Mouse (Mus musculus): ENCODE measurements around the gene Farp2.
"Not testable (repeated sequence)": the region's sequence is repeated elsewhere in the genome, so short reads cannot be mapped to it uniquely, and the experiment has no call there.

Gene Farp2

GRCm38 (mm10) chr1:93635091-93635579 is 123.3 kb downstream of the Farp2 start:
- DNase-seq (ENCODE audit: low spot score), result no peak

DNA sequence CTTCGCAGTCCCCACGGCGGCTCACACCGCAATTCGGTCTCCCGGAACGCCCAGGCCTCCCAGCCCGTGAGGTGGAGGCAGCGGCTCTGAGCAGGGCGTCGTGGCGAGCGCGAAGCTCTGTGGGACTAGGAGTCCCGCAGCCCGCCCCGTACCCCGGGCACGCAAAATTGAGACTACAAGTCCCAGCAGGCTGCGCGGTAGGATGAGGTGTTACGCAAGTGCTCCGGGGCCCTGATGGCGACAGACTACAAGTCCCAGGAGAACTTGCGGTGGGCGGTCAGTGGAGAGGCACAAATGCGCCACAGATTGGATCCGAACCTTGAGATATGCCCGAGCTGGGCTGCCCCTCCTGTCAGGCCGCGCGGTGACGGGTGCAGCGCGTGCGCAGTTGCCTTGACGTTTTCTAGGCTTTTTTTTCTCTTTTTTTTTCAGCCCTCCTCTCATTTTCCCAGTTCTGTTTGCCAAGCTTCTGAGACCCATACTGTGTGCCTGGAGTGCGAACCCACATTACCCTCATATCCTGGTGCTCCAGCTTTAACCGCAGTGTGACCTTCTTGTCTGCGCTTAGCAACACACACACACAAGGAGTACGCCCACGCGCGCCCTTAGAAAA is 123.8 kb downstream of the Farp2 start:
- DNase-seq (ENCODE audit: low spot score), result peak; percentile 99

DNA sequence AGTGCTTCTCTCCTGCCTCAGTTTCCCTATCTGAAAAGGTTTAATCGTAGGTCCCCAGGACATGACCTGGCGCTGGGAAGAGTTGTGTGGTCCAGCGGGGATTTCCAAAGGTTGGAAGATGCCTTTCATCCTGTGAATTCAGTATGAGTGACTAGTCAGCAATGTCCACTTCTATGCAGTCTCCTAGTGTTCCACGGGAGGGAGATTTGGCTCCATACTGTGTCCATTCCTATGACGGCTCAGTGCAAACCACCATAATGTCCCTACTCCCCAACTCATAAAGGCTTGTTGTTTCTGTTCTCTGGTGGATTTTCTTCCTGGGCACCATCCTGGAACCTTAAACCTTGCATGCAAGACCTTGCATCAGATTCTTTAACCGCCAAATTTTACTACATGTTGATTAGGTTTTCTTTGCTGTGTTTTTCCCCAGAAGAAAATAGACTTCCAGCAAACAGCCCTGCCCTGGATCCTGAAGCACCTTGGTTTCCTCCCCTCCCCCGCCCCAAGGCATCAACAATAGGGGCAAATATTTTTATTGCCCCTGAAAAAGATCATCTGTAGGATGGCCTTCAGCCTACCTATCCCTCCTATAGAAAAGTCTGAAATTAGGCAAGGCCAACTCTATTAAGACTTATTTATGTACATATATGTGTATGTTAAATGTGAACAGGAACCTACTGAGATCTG is 124.5 kb downstream of the Farp2 start:
- DNase-seq (ENCODE audit: low spot score), result no peak

DNA sequence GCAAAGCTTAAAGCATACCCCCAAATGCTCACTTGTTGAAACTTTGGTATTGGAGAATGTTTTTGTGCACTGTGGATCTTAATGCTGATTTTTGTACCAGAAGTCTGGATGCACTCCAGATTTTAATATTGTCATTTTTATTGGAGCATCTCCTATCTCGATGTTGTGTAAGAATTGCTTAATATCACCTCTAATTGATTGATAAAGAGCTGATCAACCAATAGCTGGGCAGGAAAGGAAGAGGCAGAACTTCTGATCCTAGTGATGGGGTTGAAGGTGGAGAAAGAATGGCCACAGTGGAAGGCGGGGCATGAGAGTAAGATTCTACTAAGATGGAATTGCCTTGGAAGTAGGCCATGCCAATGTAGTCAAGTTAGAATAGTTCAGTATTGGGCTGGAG is 130.1 kb downstream of the Farp2 start:
- no peak for DNase-seq (ENCODE audit: low spot score)

GRCm38 (mm10) chr1:93642692-93643091 is 130.8 kb downstream of the Farp2 start:
- DNase-seq (ENCODE audit: low spot score), result no peak

DNA sequence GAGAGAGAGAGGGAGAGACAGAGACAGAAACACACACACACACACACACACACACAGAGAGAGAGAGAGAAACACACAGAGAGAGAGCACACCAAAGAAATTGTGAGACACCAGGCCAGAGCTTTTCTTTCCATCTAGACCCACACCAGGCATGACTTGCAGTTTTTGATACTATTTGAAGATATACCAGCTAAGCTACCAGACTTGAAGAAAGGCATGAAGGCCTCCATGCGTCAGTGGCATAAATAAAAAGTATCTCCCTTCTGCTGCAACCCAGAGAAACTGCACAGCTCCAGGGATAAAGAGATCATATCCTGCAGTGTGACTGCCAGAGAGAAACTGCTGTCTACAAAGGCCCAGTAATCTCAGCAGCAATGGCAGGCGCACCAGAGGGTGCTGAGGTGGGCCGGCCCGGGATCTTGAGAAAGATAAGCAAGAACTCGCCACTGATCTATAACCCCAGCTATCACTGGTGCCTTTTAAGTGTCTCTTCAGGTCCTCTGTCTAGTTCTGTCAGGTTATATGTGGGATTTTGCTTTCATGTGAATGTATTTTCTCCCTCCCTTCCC is 137.8 kb downstream of the Farp2 start:
- no peak for DNase-seq (ENCODE audit: low spot score)

DNA sequence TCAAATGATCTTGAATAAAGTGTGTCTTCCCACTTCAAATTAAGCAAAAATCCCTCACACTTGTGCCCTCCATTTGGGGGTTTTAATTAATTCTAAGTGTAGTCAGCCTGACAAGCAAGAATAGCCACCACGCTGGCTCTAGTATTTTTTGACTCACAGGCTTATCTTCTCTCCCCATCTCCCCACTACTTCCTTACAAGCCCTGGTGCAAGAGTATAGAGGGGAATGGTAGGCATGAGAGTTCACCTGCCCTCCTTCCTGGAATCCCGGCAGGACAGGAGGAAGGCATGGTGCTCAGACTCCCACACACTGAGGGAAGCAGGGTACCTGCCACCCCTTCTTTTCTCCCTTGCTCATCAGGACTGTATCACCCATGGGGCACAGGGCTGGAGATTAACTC is 142.4 kb downstream of the Farp2 start:
- no peak for DNase-seq (ENCODE audit: low spot score)

DNA sequence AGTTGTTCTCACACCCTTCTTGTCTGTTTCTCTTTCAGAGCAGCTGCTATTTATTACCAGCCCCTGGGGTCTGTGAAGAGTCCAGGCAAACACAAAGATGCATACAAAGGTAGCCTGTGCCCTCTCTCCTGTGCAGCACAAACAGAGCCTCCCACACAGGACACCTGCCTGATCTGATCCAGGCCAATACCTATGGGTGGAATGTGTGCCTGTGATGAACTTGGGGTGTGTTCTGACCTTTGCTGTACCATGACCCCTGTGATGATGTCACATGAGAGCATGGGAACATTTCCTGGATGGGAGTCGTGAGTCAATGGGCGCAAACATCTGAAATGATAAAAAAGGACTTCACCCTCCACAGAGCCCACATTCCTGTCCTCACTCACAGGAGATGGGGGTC is 142.9 kb downstream of the Farp2 start:
- DNase-seq (ENCODE audit: low spot score), result no peak

- no peak for DNase-seq (ENCODE audit: low spot score)
Measured at GRCm38 (mm10) chr1:93656325-93657024, 144.6 kb downstream of the Farp2 start.

DNA sequence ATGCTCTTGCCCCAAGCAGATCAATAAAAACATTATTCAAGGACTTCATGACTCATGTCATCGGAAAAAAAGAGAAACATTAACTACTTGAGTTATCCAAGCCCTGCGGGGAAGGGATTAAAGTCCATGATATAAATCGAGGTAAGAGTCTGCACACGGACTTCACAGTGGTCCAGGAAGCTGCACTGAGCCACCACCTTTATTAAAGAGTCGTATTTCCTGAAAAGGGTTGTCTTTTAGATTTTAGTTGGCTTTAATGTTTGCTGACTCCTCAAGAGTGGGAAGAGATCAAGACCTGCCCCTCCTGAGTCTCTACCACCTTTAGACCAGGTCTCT is 145.1 kb downstream of the Farp2 start:
- no peak for DNase-seq (ENCODE audit: low spot score)

GRCm38 (mm10) chr1:93658559-93658958 is 146.7 kb downstream of the Farp2 start, which contains the start of gene Stk25:
TSS of gene Stk25 (minus strand) at chr1:93658659.
- DNase-seq (ENCODE audit: low spot score), result not testable (repeated sequence)

DNA sequence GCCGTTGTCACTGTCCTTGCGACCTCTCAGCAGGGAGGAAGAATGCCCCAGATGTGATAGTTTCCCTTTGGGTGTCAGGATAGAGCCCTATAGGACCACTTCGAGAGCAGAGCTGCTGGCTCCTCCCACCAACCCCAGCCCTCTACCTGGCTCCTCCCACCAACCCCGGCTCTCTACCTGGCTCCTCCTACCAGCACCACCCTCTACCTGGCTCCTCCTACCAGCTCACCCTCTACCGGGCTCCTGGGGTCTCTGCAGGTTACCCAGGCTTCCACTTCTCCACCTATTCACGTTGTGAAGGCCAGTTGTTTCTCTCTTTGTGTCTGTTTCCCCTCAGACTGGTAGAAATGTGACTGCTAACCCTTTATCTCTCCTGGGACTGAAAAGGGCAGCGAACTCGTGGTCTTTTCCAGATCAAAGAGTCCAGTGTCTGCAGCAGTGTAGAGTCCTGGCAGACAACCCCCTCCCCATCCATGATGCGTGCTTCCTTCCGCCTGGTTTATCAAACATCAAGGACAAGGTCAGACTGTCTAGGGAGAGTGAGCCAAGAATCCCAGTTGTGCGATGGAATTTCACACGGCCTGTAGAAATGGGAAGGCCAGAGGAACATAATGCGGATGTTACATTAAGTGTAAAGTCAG is 156.0 kb downstream of the Farp2 start:
- peak; percentile 65 for DNase-seq (ENCODE audit: low spot score)

DNA sequence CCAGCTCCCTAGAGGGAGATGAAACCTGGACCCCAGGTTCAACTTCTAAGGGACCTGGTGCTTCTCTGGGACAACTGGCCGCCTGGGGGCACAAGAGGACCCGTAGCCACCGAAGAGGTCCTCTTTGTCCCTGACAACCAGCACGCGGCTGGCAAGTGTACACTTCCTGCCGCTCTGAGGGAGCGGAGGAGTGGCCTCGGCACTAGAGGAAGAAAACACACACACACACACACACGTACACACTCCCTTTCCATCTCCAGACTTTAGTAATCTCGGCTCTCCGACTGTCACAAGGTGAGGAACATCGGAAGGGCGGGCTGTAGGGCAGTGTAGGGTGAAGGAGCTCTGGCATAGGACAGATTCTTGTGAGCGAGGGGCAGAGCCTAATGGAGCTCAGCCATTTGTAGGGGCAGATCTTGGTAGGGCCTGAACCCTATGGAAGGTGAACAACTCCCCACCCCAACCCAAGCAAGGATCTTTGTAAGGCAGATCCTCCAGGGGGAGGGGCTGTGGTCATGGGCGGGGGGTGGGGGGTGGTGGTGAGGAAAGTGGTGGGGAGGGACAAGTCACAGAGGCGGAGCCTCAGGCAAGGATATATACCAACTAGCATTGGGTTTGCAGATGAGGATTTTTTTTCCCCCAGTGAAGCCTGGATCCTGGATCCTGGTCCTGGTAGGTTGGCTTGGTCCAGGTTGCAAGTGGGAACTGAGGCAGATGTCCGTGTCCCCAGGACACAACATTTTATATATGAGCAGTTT is 157.1 kb downstream of the Farp2 start:
- DNase-seq (ENCODE audit: low spot score), result peak; percentile 76

DNA sequence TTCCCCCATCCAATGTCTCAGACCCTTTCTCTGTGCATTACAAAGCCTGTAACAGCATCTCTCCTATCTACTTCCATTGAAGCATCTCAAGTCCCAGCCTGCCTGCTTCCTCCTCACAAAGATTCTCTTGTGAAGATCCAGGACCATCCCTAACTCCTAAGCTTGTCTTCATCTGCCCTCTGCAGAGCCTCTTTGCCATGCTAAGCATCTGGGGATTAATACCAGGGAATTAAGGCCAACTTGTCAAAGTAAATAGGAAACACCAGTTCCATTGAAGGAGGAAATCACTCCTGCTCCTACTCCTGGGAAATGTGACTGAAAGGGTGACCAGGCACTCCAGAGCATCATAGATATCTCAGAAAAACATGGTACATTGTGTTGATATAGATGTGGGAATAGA is 158.1 kb downstream of the Farp2 start:
- DNase-seq (ENCODE audit: low spot score), result no peak

All from T-cell, adult 2 months (primary cell).